Mouse (Mus musculus): ENCODE results near the gene Atp6v1e1.
"Not testable (repeated sequence)": the region's sequence is repeated elsewhere in the genome, so short reads cannot be mapped to it uniquely, and the experiment has no call there.

The Atp6v1e1 gene

GRCm38 (mm10) chr6:120822307-120822928 lies at the start of gene Atp6v1e1:
Gene Atp6v1e1, minus strand, starts transcription at chr6:120822793.
- peak; percentile 92 for DNase-seq (ENCODE audit: low read depth, low spot score)

- no peak for DNase-seq (ENCODE audit: low read depth, low spot score)
These were observed 48.7 kb upstream of the Atp6v1e1 start for GRCm38 (mm10) chr6:120871286-120871685.

GRCm38 (mm10) chr6:120868824-120869223 lies 46.2 kb upstream of the Atp6v1e1 start:
- no peak for DNase-seq (ENCODE audit: low read depth, low spot score)

- DNase-seq (ENCODE audit: low read depth, low spot score): no peak
These were observed 43.6 kb upstream of the Atp6v1e1 start for GRCm38 (mm10) chr6:120866051-120866814.

- no peak for DNase-seq (ENCODE audit: low read depth, low spot score)
These were observed 37.5 kb upstream of the Atp6v1e1 start for GRCm38 (mm10) chr6:120860079-120860478.

GRCm38 (mm10) chr6:120858217-120858711 lies 35.7 kb upstream of the Atp6v1e1 start:
- DNase-seq (ENCODE audit: low read depth, low spot score): peak; percentile 39

GRCm38 (mm10) chr6:120854413-120854812 lies 31.8 kb upstream of the Atp6v1e1 start:
- DNase-seq (ENCODE audit: low read depth, low spot score): no peak

- not testable (repeated sequence) for DNase-seq (ENCODE audit: low read depth, low spot score)
These were observed 28.1 kb upstream of the Atp6v1e1 start for GRCm38 (mm10) chr6:120850720-120851119.

- no peak for DNase-seq (ENCODE audit: low read depth, low spot score)
These were observed 19.2 kb upstream of the Atp6v1e1 start for GRCm38 (mm10) chr6:120841754-120842153.

- DNase-seq (ENCODE audit: low read depth, low spot score): no peak
These were observed 17.7 kb upstream of the Atp6v1e1 start for GRCm38 (mm10) chr6:120840258-120840657.

GRCm38 (mm10) chr6:120837152-120837530 lies 14.5 kb upstream of the Atp6v1e1 start:
- no peak for DNase-seq (ENCODE audit: low read depth, low spot score)

- no peak for DNase-seq (ENCODE audit: low read depth, low spot score)
These were observed 14.0 kb upstream of the Atp6v1e1 start for GRCm38 (mm10) chr6:120836389-120837151.

- DNase-seq (ENCODE audit: low read depth, low spot score): peak; percentile 62
These were observed 13.1 kb upstream of the Atp6v1e1 start, which contains the start of gene Bcl2l13 for GRCm38 (mm10) chr6:120835474-120836374. Gene Bcl2l13, plus strand, starts transcription at chr6:120836212.

GRCm38 (mm10) chr6:120834766-120835321 lies 12.3 kb upstream of the Atp6v1e1 start:
- no peak for DNase-seq (ENCODE audit: low read depth, low spot score)

- no peak for DNase-seq (ENCODE audit: low read depth, low spot score)
These were observed 9.5 kb upstream of the Atp6v1e1 start for GRCm38 (mm10) chr6:120832097-120832496.

GRCm38 (mm10) chr6:120830866-120831608 lies 8.4 kb upstream of the Atp6v1e1 start:
- no peak for DNase-seq (ENCODE audit: low read depth, low spot score)

GRCm38 (mm10) chr6:120830056-120830455 lies 7.5 kb upstream of the Atp6v1e1 start:
- DNase-seq (ENCODE audit: low read depth, low spot score): no peak

GRCm38 (mm10) chr6:120822937-120823614 lies 483 bp upstream of the Atp6v1e1 start:
- DNase-seq (ENCODE audit: low read depth, low spot score): no peak

GRCm38 (mm10) chr6:120821715-120822114 lies 878 bp downstream of the Atp6v1e1 start:
- DNase-seq (ENCODE audit: low read depth, low spot score): no peak
